Mouse (Mus musculus) heart, postnatal 0 days (tissue): Measurements from ENCODE around the gene Ptgds.

Source experiments
- CTCF ChIP-seq: IDR thresholded peaks from 2 replicates; pipeline ENCODE4 v1.5.1; 2016; ENCODE audit warnings: antibody characterized with exemption, control low read depth, low read depth
- EP300 ChIP-seq: IDR thresholded peaks from 2 replicates; pipeline ENCODE4 v1.6.1; 2016; ENCODE audit warnings: antibody characterized with exemption, low read depth

- TF ChIP-seq CTCF: no peak
- TF ChIP-seq EP300: no peak
Measured at GRCm38 (mm10) chr2:25422587-25423410, 47.0 kb downstream of the Ptgds start, which contains the start of gene Fut7.
